Mouse (Mus musculus) liver, adult 2 months (tissue): Measurements from ENCODE around the gene Spem1.

Experiments
- CTCF ChIP-seq: fragments of 200-500 bp; IDR thresholded peaks from 2 replicates; pipeline ENCODE4 v1.5.1; 2011; ENCODE audit warnings: low read depth, low read length, control low read depth
- POLR2A ChIP-seq: fragments of 200-500 bp; IDR thresholded peaks from 2 replicates; pipeline ENCODE4 v1.6.1; 2011; ENCODE audit warnings: low read length, control low read depth; ENCODE audit not compliant: insufficient read depth; ENCODE audit errors: extremely low read depth

DNA sequence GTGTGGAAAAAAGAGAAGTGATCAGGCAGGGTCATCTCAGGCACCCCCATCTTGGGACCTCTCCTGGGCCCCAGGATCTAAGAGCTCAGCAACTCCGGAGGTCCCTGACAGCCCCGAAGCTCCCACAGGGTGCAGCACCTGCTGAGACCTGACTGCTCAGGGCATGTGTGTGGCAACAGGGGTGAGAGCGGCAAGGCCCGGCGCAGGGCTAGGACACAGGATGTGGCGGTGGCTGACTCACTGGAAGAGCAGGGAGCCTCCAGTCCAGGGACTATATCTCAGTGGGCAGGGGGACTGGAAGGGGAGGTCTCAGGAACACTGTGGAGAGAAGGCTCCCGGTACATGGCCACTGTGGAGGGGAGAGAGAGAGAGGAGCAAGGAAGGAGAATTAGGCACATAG lies 24.1 kb downstream of the Spem1 start:
- no peak for TF ChIP-seq POLR2A
- TF ChIP-seq CTCF: no peak
